In the genomic region with DNA sequence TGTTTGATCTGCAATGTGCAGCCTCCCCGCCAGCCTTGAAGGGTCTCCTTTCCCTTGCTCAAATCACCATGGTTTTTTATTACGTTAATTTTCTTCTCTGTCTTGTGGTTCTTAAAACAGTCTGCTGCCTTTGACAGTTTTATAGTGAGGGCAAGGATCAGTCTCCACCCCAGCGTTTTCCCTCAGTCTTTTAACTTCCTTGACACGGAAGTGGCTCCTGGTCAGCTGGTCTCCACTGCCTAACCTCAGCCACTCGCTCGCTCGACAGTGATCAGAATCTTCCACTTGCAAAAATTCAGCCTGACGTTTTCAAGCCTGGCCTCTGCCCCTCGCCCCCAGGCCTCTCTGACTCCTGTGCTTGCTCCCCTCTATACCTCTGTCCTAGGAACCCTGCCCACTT, we compare ENCODE assay signal across 19 mouse cellular contexts. TPM values are rescaled to one million over a fixed set of nuclear protein-coding genes. Genes with fewer than 3 reads are reported as not detected.
DNase-seq lines count a peak whose midpoint lies in the region; ATAC-seq lines count a peak whose summit lies in the region.
"Had no signal": no experiment of that assay in that cellular context is flagged by ENCODE, and none has a peak within 500 bp of the region (broad histone marks: within the 10 kb centered on the region; RNA-seq: fewer than 3 reads in every experiment).

No protein-coding gene starts in this region.

- 0 out of 2 replicates have a peak overlapping the region, but pooled peaks have one; percentile 24 for H3K27ac ChIP-seq in embryonic facial prominence, embryonic 10.5 days (replicated peaks)
- peak overlapping the region; percentile 55; the same call in 1 of the 2 replicates for H3K27ac ChIP-seq in kidney, embryonic 16.5 days (ENCODE audit: low read length)
- no peak overlapping the region for H3K27ac ChIP-seq in limb, embryonic 12.5 days
- H3K27ac ChIP-seq: heart, adult 2 months; hindbrain, embryonic 13.5 days; liver, embryonic 14.5 days had no signal

- H3K9ac ChIP-seq in kidney, embryonic 16.5 days (replicated peaks; ENCODE audit: low read length) = no peak overlapping the region
- no peak overlapping the region for H3K9ac ChIP-seq in limb, embryonic 12.5 days (replicated peaks)
- H3K9ac ChIP-seq: forebrain, postnatal 0 days; hindbrain, embryonic 13.5 days; liver, embryonic 14.5 days had no signal

- no peaks in the 10 kb centered on the region for H3K27me3 ChIP-seq in embryonic facial prominence, embryonic 10.5 days (replicated peaks; ENCODE audit: low read depth, poor library complexity, severe bottlenecking)
- no peaks in the 10 kb centered on the region for H3K27me3 ChIP-seq in kidney, embryonic 16.5 days (ENCODE audit: insufficient read depth, low read length)
- H3K27me3 ChIP-seq in limb, embryonic 12.5 days = no peaks in the 10 kb centered on the region

- H3K4me1 ChIP-seq in embryonic facial prominence, embryonic 10.5 days = peaks cover 19% of the 10 kb centered on the region
- peaks cover 23% of the 10 kb centered on the region for H3K4me1 ChIP-seq in kidney, embryonic 16.5 days (ENCODE audit: insufficient read depth, low read length)
- H3K4me1 ChIP-seq in limb, embryonic 12.5 days (replicated peaks) = peaks cover 16% of the 10 kb centered on the region

- WGBS in embryonic facial prominence, embryonic 10.5 days = 31% methylated on average over 9 of the region's 9 CpGs
- 9% methylated on average over 9 of the region's 9 CpGs for WGBS in kidney, embryonic 16.5 days
- WGBS in limb, embryonic 12.5 days = 9% methylated on average over 9 of the region's 9 CpGs

- peak; percentile 81 for ATAC-seq in kidney, embryonic 16.5 days (ENCODE audit: low FRiP score, low TSS enrichment)
- no peak for ATAC-seq in limb, embryonic 12.5 days (ENCODE audit: insufficient number of reproducible peaks, insufficient read depth, low FRiP score, low TSS enrichment, low read depth)
- ATAC-seq: forebrain, postnatal 0 days had no signal

- H3K36me3 ChIP-seq in embryonic facial prominence, embryonic 10.5 days (replicated peaks) = no peaks in the 10 kb centered on the region
- no peaks in the 10 kb centered on the region for H3K36me3 ChIP-seq in kidney, embryonic 16.5 days (ENCODE audit: insufficient read depth, low read length)
- H3K36me3 ChIP-seq in limb, embryonic 12.5 days = no peaks in the 10 kb centered on the region
- H3K36me3 ChIP-seq: hindbrain, embryonic 13.5 days had no signal

- H3K4me2 ChIP-seq in kidney, embryonic 16.5 days (replicated peaks; ENCODE audit: low read depth, low read length) = peak overlapping the region; percentile 34
- peak overlapping the region; percentile 3; the same call in 1 of the 2 replicates for H3K4me2 ChIP-seq in limb, embryonic 12.5 days
- H3K4me2 ChIP-seq: hindbrain, embryonic 13.5 days had no signal

- peak; percentile 42 for DNase-seq in embryo, embryonic 10 days (ENCODE audit: low spot score)
- DNase-seq in embryonic facial prominence, embryonic 10.5 days (ENCODE audit: low spot score) = no peak
- no peak for DNase-seq in layer of hippocampus, adult 18-20 months (ENCODE audit: low spot score in 2 of 2)
- DNase-seq in left cerebral cortex, adult 9 months (ENCODE audit: low spot score in 2 of 2) = no peak
- no peak for DNase-seq in cerebellum, adult 9-10 months
- DNase-seq in ovary, postnatal 36 days (ENCODE audit: low spot score) = no peak
- DNase-seq: cerebellum, adult 11 months; forebrain, postnatal 0 days; heart, adult 2 months; left cerebral cortex, postnatal 4 days; lung, postnatal 10 days had no signal

- no peak overlapping the region for H3K4me3 ChIP-seq in embryonic facial prominence, embryonic 10.5 days
- H3K4me3 ChIP-seq in kidney, embryonic 16.5 days (ENCODE audit: low read length) = no peak overlapping the region
- no peak overlapping the region for H3K4me3 ChIP-seq in limb, embryonic 12.5 days (replicated peaks)
- H3K4me3 ChIP-seq: heart, adult 2 months; hindbrain, embryonic 13.5 days had no signal

- H3K9me3 ChIP-seq in embryonic facial prominence, embryonic 10.5 days = no peaks in the 10 kb centered on the region
- no peaks in the 10 kb centered on the region for H3K9me3 ChIP-seq in kidney, embryonic 16.5 days (ENCODE audit: low read length)
- no peaks in the 10 kb centered on the region for H3K9me3 ChIP-seq in limb, embryonic 12.5 days
- H3K9me3 ChIP-seq: hindbrain, embryonic 13.5 days had no signal

RNA-seq across cellular contexts. Expression of gene Abcg8, which starts 10.4 kb away (rescaled TPM):
- polyA plus RNA-seq in embryonic facial prominence, embryonic 10.5 days (2016; fragmentation: Nextera tagmentation; extraction: Ambion mirVana) = 0.10 and 0.15 TPM in 2 replicates
- 0.25 and 0.30 TPM in 2 replicates for polyA plus RNA-seq in kidney, embryonic 16.5 days (2015; fragmentation: Nextera tagmentation; extraction: Ambion mirVana)
- 0.11 TPM in 1 of 2 replicates, not detected in the other for polyA plus RNA-seq in limb, embryonic 12.5 days (2016; fragmentation: Nextera tagmentation; extraction: Ambion mirVana)
- not detected for total RNA-seq in layer of hippocampus, adult 18-20 months (2021)
- total RNA-seq: adrenal gland, adult 18-20 months; heart, adult 2 months; layer of hippocampus, postnatal 10 days; left cerebral cortex, postnatal 4 days; megakaryocyte-erythroid progenitor cell, adult 5-6 weeks had no signal
- polyA plus RNA-seq: heart, adult 2 months had no signal

RNA-seq across cellular contexts. Expression of gene Abcg5, which starts 17.1 kb away (rescaled TPM):
- 1.3 and 1.6 TPM in 2 replicates for polyA plus RNA-seq in embryonic facial prominence, embryonic 10.5 days (2016; fragmentation: Nextera tagmentation; extraction: Ambion mirVana)
- 3.7 TPM in 2 replicates for polyA plus RNA-seq in kidney, embryonic 16.5 days (2015; fragmentation: Nextera tagmentation; extraction: Ambion mirVana)
- 0.95 and 1.1 TPM in 2 replicates for polyA plus RNA-seq in limb, embryonic 12.5 days (2016; fragmentation: Nextera tagmentation; extraction: Ambion mirVana)
- total RNA-seq in layer of hippocampus, adult 18-20 months (2021) = not detected
- total RNA-seq: adrenal gland, adult 18-20 months; gastrocnemius, adult 8-10 months; heart, adult 2 months; layer of hippocampus, postnatal 10 days; megakaryocyte-erythroid progenitor cell, adult 5-6 weeks had no signal
- polyA plus RNA-seq: heart, adult 2 months had no signal

RNA-seq across cellular contexts. Expression of gene Dync2li1, which starts 39.4 kb away (rescaled TPM):
- polyA plus RNA-seq in embryonic facial prominence, embryonic 10.5 days (2016; fragmentation: Nextera tagmentation; extraction: Ambion mirVana) = 29.4 and 34.6 TPM in 2 replicates
- polyA plus RNA-seq in kidney, embryonic 16.5 days (2015; fragmentation: Nextera tagmentation; extraction: Ambion mirVana) = 54.9 and 56.9 TPM in 2 replicates
- polyA plus RNA-seq in limb, embryonic 12.5 days (2016; fragmentation: Nextera tagmentation; extraction: Ambion mirVana) = 41.5 and 42.1 TPM in 2 replicates
- 10 to 100 TPM; 22.0 to 22.8 TPM for total RNA-seq in layer of hippocampus, adult 18-20 months (2021)
